Mouse (Mus musculus): ENCODE results near the gene Gm26602. TPM values are rescaled to one million over a fixed set of nuclear protein-coding genes. Genes with fewer than 3 reads are reported as not detected.

The Gm26602 gene
- polyA plus RNA-seq (2014; fragmentation: Nextera tagmentation; extraction: Ambion mirVana): 6.7 TPM in 1 of 2 replicates, not detected in the other

DNA sequence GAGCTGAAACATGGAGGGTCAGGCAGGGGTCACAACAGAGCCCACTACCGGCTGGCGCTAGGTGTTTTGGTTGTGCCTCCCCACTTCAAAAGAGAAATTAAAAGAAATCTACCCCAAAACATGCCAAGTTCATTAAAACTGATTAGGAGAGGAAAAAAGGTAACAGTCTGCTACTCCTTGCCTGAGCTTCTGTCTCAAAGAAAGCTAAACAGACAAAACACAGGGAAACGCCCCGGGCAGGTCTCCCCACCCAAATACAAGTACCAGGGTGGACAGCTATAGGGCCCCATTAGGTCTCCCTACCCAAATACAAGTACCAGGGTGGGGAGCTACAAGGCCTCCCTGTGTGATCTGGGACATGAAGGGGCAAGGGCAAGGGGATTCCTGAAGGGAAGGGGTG, at the start of gene Gm26602:
Gene Gm26602, plus strand, starts transcription at position 301 of the 400 bp plus-strand sequence.
- Histone ChIP-seq H3K36me3 (ENCODE audit: control insufficient read depth, insufficient read depth, low read length) (peaks cover 4% of the 10 kb centered on the region; the same call in 1 of the 2 replicates), H3K9me3 (ENCODE audit: control insufficient read depth, low read length) (no peaks in the 10 kb centered on the region), H3K4me2 (ENCODE audit: low read depth, severe bottlenecking) (no peak within 1 kb of the TSS), H3K27ac (replicated peaks; ENCODE audit: low read depth, low read length) (no peak within 1 kb of the TSS), H3K27me3 (ENCODE audit: control insufficient read depth, insufficient read depth, low read length) (no peaks in the 10 kb centered on the region), H3K4me3 (ENCODE audit: low read depth, low read length) (no peak within 1 kb of the TSS), H3K4me1 (ENCODE audit: control insufficient read depth, insufficient read depth, low read length) (no peaks in the 10 kb centered on the region), H3K9ac (ENCODE audit: low read length) (no peak within 1 kb of the TSS)
- ATAC-seq (ENCODE audit: insufficient number of reproducible peaks, low FRiP score, low TSS enrichment, low read depth): no peak
- DNase-seq (ENCODE audit: low spot score): no peak
- WGBS: 85% methylated on average over 4 of the region's 4 CpGs

DNA sequence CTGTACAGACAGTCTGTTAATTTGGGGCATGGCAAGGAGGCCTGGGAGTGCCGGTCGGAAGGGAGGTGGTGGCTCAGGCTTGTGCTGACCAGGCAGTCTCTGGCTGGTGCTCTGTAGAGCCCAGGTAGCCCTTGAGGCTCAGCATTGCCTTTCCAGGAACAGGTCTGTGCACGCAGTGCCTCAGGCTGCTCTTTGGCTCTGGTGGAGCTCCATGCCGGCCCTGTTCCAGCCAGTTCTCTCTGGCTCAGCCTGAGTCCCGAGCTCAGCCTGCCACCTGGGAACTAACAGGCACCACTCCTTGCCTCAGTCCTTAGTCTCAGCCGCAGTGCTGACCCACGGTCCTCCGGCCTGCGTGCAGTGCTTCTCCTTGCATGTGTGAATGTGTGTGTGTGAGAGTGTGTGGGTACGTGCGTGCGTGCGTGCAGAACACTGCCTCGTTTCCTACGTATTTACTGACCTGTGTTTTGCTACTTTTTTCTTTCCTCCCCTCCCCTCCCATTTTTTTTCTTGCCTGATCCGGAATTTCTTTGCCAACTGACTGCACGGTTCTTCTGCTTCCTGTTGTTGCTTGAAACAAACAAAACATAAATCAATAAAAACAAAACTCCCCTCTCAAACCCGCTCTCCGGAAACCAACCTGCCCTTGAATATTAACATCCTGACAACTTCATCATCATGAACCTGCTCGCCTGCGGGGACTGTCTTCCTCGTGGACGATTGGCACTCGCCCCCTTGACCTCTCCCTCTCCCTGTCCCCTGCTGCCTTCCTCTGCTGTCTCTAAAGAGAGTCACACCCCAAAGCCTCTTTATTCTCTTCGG, 49.2 kb upstream of the Gm26602 start:
- Histone ChIP-seq H3K36me3 (ENCODE audit: control insufficient read depth, insufficient read depth, low read length) (peaks cover 61% of the 10 kb centered on the region), H3K4me3 (ENCODE audit: low read depth, low read length) (no peak overlapping the region), H3K9me3 (ENCODE audit: control insufficient read depth, low read length) (no peaks in the 10 kb centered on the region), H3K4me1 (ENCODE audit: control insufficient read depth, insufficient read depth, low read length) (peaks cover 24% of the 10 kb centered on the region), H3K4me2 (ENCODE audit: low read depth, severe bottlenecking) (no peak overlapping the region), H3K27me3 (ENCODE audit: control insufficient read depth, insufficient read depth, low read length) (no peaks in the 10 kb centered on the region), H3K9ac (ENCODE audit: low read length) (no peak overlapping the region), H3K27ac (replicated peaks; ENCODE audit: low read depth, low read length) (0 out of 2 replicates have a peak overlapping the region, but pooled peaks have one; percentile 10)
- ATAC-seq (ENCODE audit: insufficient number of reproducible peaks, low FRiP score, low TSS enrichment, low read depth) (no peak), DNase-seq (ENCODE audit: low spot score) (peak; percentile 43)
- 83% methylated on average over 25 of the region's 25 CpGs for WGBS

DNA sequence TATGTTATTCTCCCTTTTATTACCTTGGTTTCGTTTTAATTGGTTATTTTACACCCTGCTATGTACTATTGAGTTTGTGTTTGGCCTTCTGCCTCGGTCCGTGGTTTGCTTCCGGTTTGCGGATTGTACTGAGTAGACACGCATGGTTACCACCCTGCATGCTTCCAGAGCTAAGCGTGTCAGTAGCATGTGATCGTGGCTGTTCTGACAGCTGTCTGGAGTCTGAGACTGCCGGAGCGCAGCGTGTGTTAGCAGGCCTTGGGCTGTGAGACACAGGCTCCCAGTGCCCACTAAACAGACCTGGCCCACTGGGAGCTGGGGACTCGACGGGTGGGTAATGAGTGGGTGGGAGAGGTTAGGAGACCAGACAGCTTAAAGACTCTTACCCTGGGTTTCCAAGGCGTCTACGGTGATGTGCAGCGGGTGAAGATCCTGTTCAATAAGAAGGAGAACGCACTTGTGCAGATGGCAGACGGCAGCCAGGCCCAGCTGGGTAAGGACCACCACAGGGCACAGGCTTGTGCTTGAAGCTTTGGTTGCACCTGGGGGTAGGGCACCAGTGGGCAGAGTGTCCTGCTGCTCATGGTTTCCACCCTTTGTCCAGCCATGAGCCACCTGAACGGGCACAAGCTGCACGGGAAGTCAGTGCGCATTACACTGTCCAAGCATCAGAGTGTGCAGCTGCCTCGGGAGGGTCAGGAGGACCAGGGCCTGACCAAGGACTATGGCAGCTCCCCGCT, 48.4 kb upstream of the Gm26602 start:
- peaks cover 59% of the 10 kb centered on the region for H3K36me3 ChIP-seq (ENCODE audit: control insufficient read depth, insufficient read depth, low read length)
- no peak overlapping the region for H3K4me2 ChIP-seq (ENCODE audit: low read depth, severe bottlenecking)
- no peak overlapping the region for H3K9ac ChIP-seq (ENCODE audit: low read length)
- peaks cover 17% of the 10 kb centered on the region for H3K4me1 ChIP-seq (ENCODE audit: control insufficient read depth, insufficient read depth, low read length)
- H3K4me3 ChIP-seq (ENCODE audit: low read depth, low read length): no peak overlapping the region
- H3K27me3 ChIP-seq (ENCODE audit: control insufficient read depth, insufficient read depth, low read length): no peaks in the 10 kb centered on the region
- DNase-seq (ENCODE audit: low spot score) (no peak), ATAC-seq (ENCODE audit: insufficient number of reproducible peaks, low FRiP score, low TSS enrichment, low read depth) (no peak)
- H3K27ac ChIP-seq (replicated peaks; ENCODE audit: low read depth, low read length): 0 out of 2 replicates have a peak overlapping the region, but pooled peaks have one; percentile 10
- H3K9me3 ChIP-seq (ENCODE audit: control insufficient read depth, low read length): no peaks in the 10 kb centered on the region
- WGBS: 91% methylated on average over 23 of the region's 23 CpGs

DNA sequence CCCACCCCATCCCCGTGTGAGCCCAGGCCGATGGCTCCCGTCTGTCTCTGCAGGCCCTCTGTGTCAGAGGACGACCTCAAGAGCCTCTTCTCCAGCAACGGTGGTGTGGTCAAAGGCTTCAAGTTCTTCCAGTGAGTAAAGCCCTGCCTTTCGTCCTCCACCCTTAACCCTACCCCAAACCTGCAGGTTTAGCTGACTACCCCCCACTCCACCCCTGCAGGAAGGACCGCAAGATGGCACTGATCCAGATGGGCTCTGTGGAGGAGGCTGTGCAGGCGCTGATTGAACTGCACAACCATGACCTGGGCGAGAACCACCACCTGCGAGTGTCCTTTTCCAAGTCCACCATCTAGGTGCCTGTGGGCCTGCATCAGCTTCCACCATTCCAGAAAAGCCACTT, 47.7 kb upstream of the Gm26602 start:
- Histone ChIP-seq H3K9me3 (ENCODE audit: control insufficient read depth, low read length) (no peaks in the 10 kb centered on the region), H3K27ac (replicated peaks; ENCODE audit: low read depth, low read length) (no peak overlapping the region), H3K9ac (ENCODE audit: low read length) (no peak overlapping the region), H3K4me2 (ENCODE audit: low read depth, severe bottlenecking) (no peak overlapping the region), H3K27me3 (ENCODE audit: control insufficient read depth, insufficient read depth, low read length) (no peaks in the 10 kb centered on the region), H3K36me3 (ENCODE audit: control insufficient read depth, insufficient read depth, low read length) (peaks cover 59% of the 10 kb centered on the region), H3K4me1 (ENCODE audit: control insufficient read depth, insufficient read depth, low read length) (peaks cover 10% of the 10 kb centered on the region), H3K4me3 (ENCODE audit: low read depth, low read length) (no peak overlapping the region)
- no peak for DNase-seq (ENCODE audit: low spot score)
- WGBS: 74% methylated on average over 10 of the region's 10 CpGs
- ATAC-seq (ENCODE audit: insufficient number of reproducible peaks, low FRiP score, low TSS enrichment, low read depth): no peak

DNA sequence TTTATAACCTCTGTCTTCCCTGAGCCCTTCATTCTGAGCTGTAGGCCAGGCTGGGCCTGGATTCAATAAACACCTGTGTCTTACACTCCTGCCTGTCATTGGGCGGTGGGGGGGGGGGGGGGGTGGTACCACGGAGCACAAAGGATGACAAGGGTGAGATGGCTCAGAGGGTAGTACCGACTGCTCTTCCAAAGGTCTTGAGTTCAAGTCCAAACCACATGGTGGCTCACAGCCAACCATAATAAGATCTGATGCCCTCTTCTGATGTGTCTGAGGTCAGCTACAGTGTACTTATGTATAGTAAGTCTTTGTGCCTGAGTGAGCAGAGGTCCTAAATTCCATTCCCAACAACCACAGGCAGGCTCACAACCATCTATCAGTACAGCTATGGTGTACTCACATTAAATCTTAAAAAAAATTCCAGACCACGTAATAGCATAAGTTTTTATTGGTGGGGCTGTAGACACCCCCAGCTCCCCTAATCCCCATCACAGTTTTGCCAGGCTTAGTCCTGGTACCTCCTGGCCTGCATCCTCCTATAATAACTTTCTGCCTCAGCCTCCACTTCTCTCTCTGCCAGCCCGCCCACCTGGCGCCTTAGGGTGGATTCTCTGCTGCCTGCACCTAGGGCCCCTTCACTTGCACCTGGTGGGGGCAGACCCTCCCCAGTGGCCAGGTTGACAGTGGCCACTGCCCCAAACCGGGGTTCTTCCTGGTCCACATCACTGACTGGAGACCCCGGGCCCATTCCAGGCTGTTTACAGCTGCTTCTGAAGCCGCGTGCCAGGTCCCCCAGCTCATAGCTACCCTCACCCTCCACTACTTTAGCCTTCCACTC, 46.1 kb upstream of the Gm26602 start:
- H3K9me3 ChIP-seq (ENCODE audit: control insufficient read depth, low read length): no peaks in the 10 kb centered on the region
- H3K9ac ChIP-seq (ENCODE audit: low read length): no peak overlapping the region
- H3K36me3 ChIP-seq (ENCODE audit: control insufficient read depth, insufficient read depth, low read length): peaks cover 48% of the 10 kb centered on the region
- peak; percentile 40 for ATAC-seq (ENCODE audit: insufficient number of reproducible peaks, low FRiP score, low TSS enrichment, low read depth)
- H3K4me2 ChIP-seq (ENCODE audit: low read depth, severe bottlenecking): no peak overlapping the region
- no peaks in the 10 kb centered on the region for H3K27me3 ChIP-seq (ENCODE audit: control insufficient read depth, insufficient read depth, low read length)
- no peak overlapping the region for H3K27ac ChIP-seq (replicated peaks; ENCODE audit: low read depth, low read length)
- WGBS: 54% methylated on average over 10 of the region's 10 CpGs
- no peak overlapping the region for H3K4me3 ChIP-seq (ENCODE audit: low read depth, low read length)
- DNase-seq (ENCODE audit: low spot score): peak; percentile 47
- H3K4me1 ChIP-seq (ENCODE audit: control insufficient read depth, insufficient read depth, low read length): 0 out of 2 replicates have a peak, but pooled peaks cover 3% of the 10 kb centered on the region

DNA sequence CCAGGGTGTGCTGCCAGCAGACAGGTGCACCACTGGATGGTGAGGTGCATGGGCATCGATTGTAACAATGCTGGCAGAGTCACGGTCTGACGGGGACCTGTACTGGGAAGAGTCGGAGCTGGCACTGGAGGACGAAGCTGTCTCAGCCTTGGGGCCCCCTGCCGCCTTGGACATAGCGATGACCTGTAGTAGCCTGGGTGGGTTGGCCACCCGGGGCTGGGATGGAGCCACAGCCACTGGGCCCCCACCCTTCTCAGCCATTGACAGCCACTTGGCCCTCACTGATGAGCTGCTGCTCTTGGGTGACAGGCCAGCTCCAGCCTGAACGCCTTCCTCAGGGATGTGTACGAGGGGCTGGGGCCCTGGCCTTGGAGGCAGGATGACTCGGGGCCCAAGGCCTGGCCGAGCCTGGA, 45.5 kb upstream of the Gm26602 start:
- H3K4me3 ChIP-seq (ENCODE audit: low read depth, low read length): no peak overlapping the region
- H3K9me3 ChIP-seq (ENCODE audit: control insufficient read depth, low read length): no peaks in the 10 kb centered on the region
- H3K4me1 ChIP-seq (ENCODE audit: control insufficient read depth, insufficient read depth, low read length): no peaks in the 10 kb centered on the region
- 70% methylated on average over 12 of the region's 12 CpGs for WGBS
- H3K9ac ChIP-seq (ENCODE audit: low read length): no peak overlapping the region
- ATAC-seq (ENCODE audit: insufficient number of reproducible peaks, low FRiP score, low TSS enrichment, low read depth) (0 out of 2 replicates have a peak, but pooled peaks have one; percentile 5), DNase-seq (ENCODE audit: low spot score) (peak; percentile 47)
- H3K36me3 ChIP-seq (ENCODE audit: control insufficient read depth, insufficient read depth, low read length): peaks cover 44% of the 10 kb centered on the region
- no peak overlapping the region for H3K4me2 ChIP-seq (ENCODE audit: low read depth, severe bottlenecking)
- no peak overlapping the region for H3K27ac ChIP-seq (replicated peaks; ENCODE audit: low read depth, low read length)
- no peaks in the 10 kb centered on the region for H3K27me3 ChIP-seq (ENCODE audit: control insufficient read depth, insufficient read depth, low read length)

DNA sequence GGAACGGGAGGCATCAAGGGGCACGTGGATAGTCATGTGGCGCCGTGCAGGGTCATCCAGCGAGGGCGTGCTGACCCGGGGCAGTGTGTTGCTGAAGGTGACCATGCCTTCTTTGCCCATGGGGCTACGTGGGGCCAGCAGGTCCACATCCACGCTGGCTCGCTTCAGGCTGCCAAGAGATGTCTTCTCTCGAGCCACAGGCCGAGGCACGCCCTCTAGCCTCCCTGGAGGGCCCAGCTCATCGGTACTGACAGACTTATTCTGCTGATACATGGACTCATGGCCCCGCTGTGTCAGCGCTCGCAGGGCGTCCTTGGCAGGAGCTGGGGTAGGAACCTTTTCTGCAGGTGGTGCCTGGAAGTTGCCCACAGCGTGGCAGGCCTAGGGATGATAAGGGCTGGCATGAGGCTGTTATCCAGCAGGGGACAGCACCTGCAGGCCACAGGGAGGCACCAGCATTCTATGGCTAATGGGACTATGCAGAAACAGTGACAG, 44.8 kb upstream of the Gm26602 start:
- Histone ChIP-seq H3K27me3 (ENCODE audit: control insufficient read depth, insufficient read depth, low read length) (no peaks in the 10 kb centered on the region), H3K9me3 (ENCODE audit: control insufficient read depth, low read length) (no peaks in the 10 kb centered on the region), H3K27ac (replicated peaks; ENCODE audit: low read depth, low read length) (0 out of 2 replicates have a peak overlapping the region, but pooled peaks have one; percentile 1), H3K4me3 (ENCODE audit: low read depth, low read length) (no peak overlapping the region), H3K4me1 (ENCODE audit: control insufficient read depth, insufficient read depth, low read length) (no peaks in the 10 kb centered on the region), H3K9ac (ENCODE audit: low read length) (no peak overlapping the region), H3K4me2 (ENCODE audit: low read depth, severe bottlenecking) (no peak overlapping the region), H3K36me3 (ENCODE audit: control insufficient read depth, insufficient read depth, low read length) (peaks cover 38% of the 10 kb centered on the region)
- DNase-seq (ENCODE audit: low spot score) (peak; percentile 37), ATAC-seq (ENCODE audit: insufficient number of reproducible peaks, low FRiP score, low TSS enrichment, low read depth) (no peak)
- WGBS: 84% methylated on average over 19 of the region's 19 CpGs

DNA sequence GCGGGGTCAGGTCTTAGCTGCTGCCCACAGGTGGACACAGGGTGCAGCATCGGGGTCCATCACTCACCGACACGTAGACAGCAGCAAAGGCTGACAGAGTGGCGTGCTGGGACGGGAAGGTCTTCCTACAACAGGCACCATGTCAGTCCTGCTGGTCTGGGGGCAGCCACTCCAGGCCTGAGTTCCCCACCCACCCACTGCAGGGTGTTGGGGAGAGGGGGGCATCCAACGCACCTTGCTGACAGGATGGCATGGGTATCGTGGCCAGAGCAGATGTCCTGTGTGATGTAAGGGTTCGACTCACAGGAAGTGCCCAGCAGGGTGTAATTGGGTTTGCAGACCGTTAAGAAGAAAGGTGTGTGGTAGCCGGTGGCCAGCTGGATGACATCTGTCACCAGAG, 44.1 kb upstream of the Gm26602 start:
- Histone ChIP-seq H3K9me3 (ENCODE audit: control insufficient read depth, low read length) (no peaks in the 10 kb centered on the region), H3K4me3 (ENCODE audit: low read depth, low read length) (no peak overlapping the region), H3K4me1 (ENCODE audit: control insufficient read depth, insufficient read depth, low read length) (no peaks in the 10 kb centered on the region), H3K4me2 (ENCODE audit: low read depth, severe bottlenecking) (no peak overlapping the region), H3K27ac (replicated peaks; ENCODE audit: low read depth, low read length) (no peak overlapping the region), H3K9ac (ENCODE audit: low read length) (no peak overlapping the region), H3K36me3 (ENCODE audit: control insufficient read depth, insufficient read depth, low read length) (peaks cover 33% of the 10 kb centered on the region), H3K27me3 (ENCODE audit: control insufficient read depth, insufficient read depth, low read length) (no peaks in the 10 kb centered on the region)
- DNase-seq (ENCODE audit: low spot score): no peak
- 62% methylated on average over 11 of the region's 11 CpGs for WGBS
- ATAC-seq (ENCODE audit: insufficient number of reproducible peaks, low FRiP score, low TSS enrichment, low read depth): no peak
